ENCODE assay signal across 19 mouse cellular contexts in the genomic region with DNA sequence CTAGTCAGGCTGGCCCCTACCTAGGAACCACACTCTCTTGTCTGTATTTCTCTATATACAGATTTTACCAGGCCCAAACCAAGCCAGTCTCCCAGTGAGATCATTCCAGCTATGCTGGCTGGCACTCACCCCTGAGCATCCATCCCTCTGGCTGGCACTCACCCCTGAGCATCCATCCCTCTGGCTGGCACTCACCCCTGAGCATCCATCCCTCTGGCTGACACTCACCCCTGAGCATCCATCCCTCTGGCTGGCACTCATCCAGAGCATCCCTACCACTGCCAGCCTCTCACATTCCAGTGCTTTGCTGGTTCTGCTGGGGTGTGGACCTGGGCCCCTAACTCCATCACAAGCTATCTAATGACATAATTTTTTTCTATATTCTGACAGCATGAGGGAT. TPM values are rescaled to one million over a fixed set of nuclear protein-coding genes. Genes with fewer than 3 reads are reported as not detected.
A peak's percentile ranks its signal among the peaks of the same experiment; 100 is the strongest.
DNase-seq lines count a peak whose midpoint lies in the region; ATAC-seq and TF ChIP-seq lines count a peak whose summit lies in the region.
"Had no signal": no experiment of that assay in that cellular context is flagged by ENCODE, and none has a peak within 500 bp of the region (broad histone marks: within the 10 kb centered on the region; RNA-seq: fewer than 3 reads in every experiment).

No protein-coding gene starts in this region.

- TF ChIP-seq CTCF in brain, embryonic 14.5 days (IDR thresholded peaks at IDR 0.05; ENCODE audit: borderline replicate concordance, extremely low read depth, insufficient read depth, insufficient read length), result no peak

- no peaks in the 10 kb centered on the region for H3K9me3 ChIP-seq in forebrain, embryonic 14.5 days (replicated peaks; ENCODE audit: control insufficient read depth, low read length)
- H3K9me3 ChIP-seq in forebrain, embryonic 12.5 days, result no peaks in the 10 kb centered on the region
- no peaks in the 10 kb centered on the region for H3K9me3 ChIP-seq in hindbrain, embryonic 15.5 days
- no peaks in the 10 kb centered on the region for H3K9me3 ChIP-seq in hindbrain, embryonic 14.5 days (ENCODE audit: control insufficient read depth, low read length)
- no peaks in the 10 kb centered on the region for H3K9me3 ChIP-seq in neural tube, embryonic 14.5 days (ENCODE audit: control insufficient read depth, low read length)
- H3K9me3 ChIP-seq in neural tube, embryonic 15.5 days (replicated peaks), result no peaks in the 10 kb centered on the region
- H3K9me3 ChIP-seq: embryonic facial prominence, embryonic 13.5 days; heart, embryonic 10.5 days; hindbrain, embryonic 13.5 days had no signal

- ATAC-seq in forebrain, embryonic 14.5 days, result 0 out of 2 replicates have a peak, but pooled peaks have one; percentile 26
- no peak for ATAC-seq in forebrain, embryonic 12.5 days (ENCODE audit: low FRiP score)
- ATAC-seq in hindbrain, embryonic 15.5 days (ENCODE audit: low FRiP score, low read depth), result peak; percentile 38; the same call in 1 of the 2 replicates
- ATAC-seq in hindbrain, embryonic 14.5 days (ENCODE audit: low FRiP score), result no peak; the same call in 1 of the 2 replicates
- ATAC-seq in neural tube, embryonic 14.5 days (ENCODE audit: low read depth), result peak; percentile 49; the same call in 1 of the 2 replicates
- ATAC-seq in neural tube, embryonic 15.5 days (ENCODE audit: low FRiP score), result no peak; the same call in 1 of the 2 replicates
- ATAC-seq: activated CD4-positive, CD25-positive, alpha-beta regulatory T cell, adult 4 months; intestine, embryonic 16.5 days; Patski had no signal

- no peak for TF ChIP-seq POLR2A in brain, embryonic 14.5 days (IDR thresholded peaks at IDR 0.05; ENCODE audit: borderline replicate concordance, extremely low read depth, insufficient read depth, insufficient read length, poor library complexity, severe bottlenecking)

- H3K27ac ChIP-seq in forebrain, embryonic 14.5 days (ENCODE audit: low read depth, low read length), result no peak overlapping the region
- no peak overlapping the region for H3K27ac ChIP-seq in forebrain, embryonic 12.5 days
- H3K27ac ChIP-seq in hindbrain, embryonic 15.5 days (replicated peaks), result no peak overlapping the region
- no peak overlapping the region for H3K27ac ChIP-seq in hindbrain, embryonic 14.5 days
- H3K27ac ChIP-seq in neural tube, embryonic 14.5 days (ENCODE audit: low read depth, low read length), result no peak overlapping the region
- no peak overlapping the region for H3K27ac ChIP-seq in neural tube, embryonic 15.5 days (replicated peaks)
- H3K27ac ChIP-seq: embryonic facial prominence, embryonic 13.5 days; gastrocnemius, adult 2 months; heart, embryonic 10.5 days; hindbrain, embryonic 13.5 days had no signal

- H3K4me1 ChIP-seq in forebrain, embryonic 14.5 days (ENCODE audit: control insufficient read depth, insufficient read depth, low read length), result no peaks in the 10 kb centered on the region
- H3K4me1 ChIP-seq in forebrain, embryonic 12.5 days, result no peaks in the 10 kb centered on the region
- peaks cover 3% of the 10 kb centered on the region for H3K4me1 ChIP-seq in hindbrain, embryonic 15.5 days (replicated peaks)
- H3K4me1 ChIP-seq in hindbrain, embryonic 14.5 days (replicated peaks; ENCODE audit: control insufficient read depth, insufficient read depth, low read length), result 0 out of 2 replicates have a peak, but pooled peaks cover 2% of the 10 kb centered on the region
- 0 out of 2 replicates have a peak, but pooled peaks cover 3% of the 10 kb centered on the region for H3K4me1 ChIP-seq in neural tube, embryonic 14.5 days (ENCODE audit: control insufficient read depth, insufficient read depth, low read length)
- peaks cover 11% of the 10 kb centered on the region; the same call in 1 of the 2 replicates for H3K4me1 ChIP-seq in neural tube, embryonic 15.5 days
- H3K4me1 ChIP-seq: embryonic facial prominence, embryonic 13.5 days had no signal

- no peaks in the 10 kb centered on the region for H3K36me3 ChIP-seq in forebrain, embryonic 14.5 days (ENCODE audit: control insufficient read depth, insufficient read depth, low read length)
- H3K36me3 ChIP-seq in forebrain, embryonic 12.5 days (replicated peaks), result no peaks in the 10 kb centered on the region
- no peaks in the 10 kb centered on the region for H3K36me3 ChIP-seq in hindbrain, embryonic 15.5 days
- no peaks in the 10 kb centered on the region for H3K36me3 ChIP-seq in hindbrain, embryonic 14.5 days (replicated peaks; ENCODE audit: control insufficient read depth, insufficient read depth)
- H3K36me3 ChIP-seq in neural tube, embryonic 14.5 days (ENCODE audit: control insufficient read depth, insufficient read depth, low read length), result no peaks in the 10 kb centered on the region
- H3K36me3 ChIP-seq in neural tube, embryonic 15.5 days, result no peaks in the 10 kb centered on the region
- H3K36me3 ChIP-seq: embryonic facial prominence, embryonic 13.5 days; heart, embryonic 10.5 days; hindbrain, embryonic 13.5 days had no signal

- no peaks in the 10 kb centered on the region for H3K27me3 ChIP-seq in forebrain, embryonic 14.5 days (replicated peaks; ENCODE audit: control insufficient read depth, insufficient read depth, low read length)
- H3K27me3 ChIP-seq in forebrain, embryonic 12.5 days, result no peaks in the 10 kb centered on the region
- no peaks in the 10 kb centered on the region for H3K27me3 ChIP-seq in hindbrain, embryonic 15.5 days
- no peaks in the 10 kb centered on the region for H3K27me3 ChIP-seq in hindbrain, embryonic 14.5 days (ENCODE audit: control insufficient read depth, insufficient read depth, low read length)
- H3K27me3 ChIP-seq in neural tube, embryonic 14.5 days (ENCODE audit: control insufficient read depth, insufficient read depth, low read length), result no peaks in the 10 kb centered on the region
- H3K27me3 ChIP-seq in neural tube, embryonic 15.5 days (replicated peaks), result no peaks in the 10 kb centered on the region
- H3K27me3 ChIP-seq: embryonic facial prominence, embryonic 13.5 days; hindbrain, embryonic 13.5 days; Patski had no signal

- no peak overlapping the region for H3K4me2 ChIP-seq in forebrain, embryonic 14.5 days (ENCODE audit: low read length)
- H3K4me2 ChIP-seq in forebrain, embryonic 12.5 days, result no peak overlapping the region
- no peak overlapping the region for H3K4me2 ChIP-seq in hindbrain, embryonic 15.5 days
- H3K4me2 ChIP-seq in hindbrain, embryonic 14.5 days (replicated peaks), result no peak overlapping the region
- H3K4me2 ChIP-seq in neural tube, embryonic 14.5 days (ENCODE audit: low read depth, low read length), result no peak overlapping the region
- no peak overlapping the region for H3K4me2 ChIP-seq in neural tube, embryonic 15.5 days
- H3K4me2 ChIP-seq: embryonic facial prominence, embryonic 13.5 days; hindbrain, embryonic 13.5 days had no signal

- peak; percentile 20 for DNase-seq in forebrain, embryonic 14.5 days (ENCODE audit: low spot score)
- DNase-seq in hindbrain, embryonic 14.5 days (ENCODE audit: low spot score), result no peak
- peak; percentile 17 for DNase-seq in brain, embryonic 14.5 days (ENCODE audit: low read depth)
- DNase-seq: adrenal gland, postnatal 14 days; cerebellum, adult 2 months; cerebellum, postnatal 36 days; gastrocnemius, adult 2 months; gastrocnemius, postnatal 25 days; heart, postnatal 10 days had no signal

- H3K9ac ChIP-seq in forebrain, embryonic 14.5 days (ENCODE audit: low read length), result no peak overlapping the region
- no peak overlapping the region for H3K9ac ChIP-seq in forebrain, embryonic 12.5 days
- no peak overlapping the region for H3K9ac ChIP-seq in hindbrain, embryonic 15.5 days
- H3K9ac ChIP-seq in hindbrain, embryonic 14.5 days, result no peak overlapping the region
- no peak overlapping the region for H3K9ac ChIP-seq in neural tube, embryonic 14.5 days (replicated peaks; ENCODE audit: low read depth, low read length)
- no peak overlapping the region for H3K9ac ChIP-seq in neural tube, embryonic 15.5 days (replicated peaks)
- H3K9ac ChIP-seq: embryonic facial prominence, embryonic 13.5 days; hindbrain, embryonic 13.5 days had no signal

- H3K4me3 ChIP-seq in forebrain, embryonic 14.5 days (ENCODE audit: low read depth, low read length), result no peak overlapping the region
- no peak overlapping the region for H3K4me3 ChIP-seq in forebrain, embryonic 12.5 days (replicated peaks)
- H3K4me3 ChIP-seq in hindbrain, embryonic 15.5 days, result no peak overlapping the region
- H3K4me3 ChIP-seq in hindbrain, embryonic 14.5 days (replicated peaks; ENCODE audit: low read length), result no peak overlapping the region
- no peak overlapping the region for H3K4me3 ChIP-seq in neural tube, embryonic 14.5 days (ENCODE audit: low read depth, low read length)
- no peak overlapping the region for H3K4me3 ChIP-seq in neural tube, embryonic 15.5 days (replicated peaks)
- H3K4me3 ChIP-seq: embryonic facial prominence, embryonic 13.5 days; gastrocnemius, adult 2 months; heart, embryonic 10.5 days; hindbrain, embryonic 13.5 days had no signal

RNA-seq across cellular contexts. Expression of gene Stn1, which starts 8.2 kb away (rescaled TPM):
- polyA plus RNA-seq in forebrain, embryonic 14.5 days (2014; fragmentation: Nextera tagmentation; extraction: Ambion mirVana), result 39.0 and 41.6 TPM in 2 replicates
- 37.2 and 45.3 TPM in 2 replicates for polyA plus RNA-seq in forebrain, embryonic 12.5 days (2016; fragmentation: Nextera tagmentation; extraction: Ambion mirVana)
- polyA plus RNA-seq in hindbrain, embryonic 15.5 days (2015; fragmentation: Nextera tagmentation; extraction: Ambion mirVana), result 29.5 and 31.4 TPM in 2 replicates
- 26.8 and 30.9 TPM in 2 replicates for polyA plus RNA-seq in hindbrain, embryonic 14.5 days (2014; fragmentation: Nextera tagmentation; extraction: Ambion mirVana)
- 26.0 and 30.7 TPM in 2 replicates for polyA plus RNA-seq in neural tube, embryonic 14.5 days (2014; fragmentation: Nextera tagmentation; extraction: Ambion mirVana)
- polyA plus RNA-seq in neural tube, embryonic 15.5 days (2015; fragmentation: Nextera tagmentation; extraction: Ambion mirVana), result 27.2 and 31.9 TPM in 2 replicates
- polyA plus RNA-seq in brain, embryonic 14.5 days (2012; rRNA removed), result 23.9 and 24.8 TPM in 2 replicates

RNA-seq across cellular contexts. Expression of gene Slk, which starts 34.0 kb away (rescaled TPM):
- polyA plus RNA-seq in forebrain, embryonic 14.5 days (2014; fragmentation: Nextera tagmentation; extraction: Ambion mirVana), result 8.2 and 8.5 TPM in 2 replicates
- polyA plus RNA-seq in forebrain, embryonic 12.5 days (2016; fragmentation: Nextera tagmentation; extraction: Ambion mirVana), result 10.1 and 12.1 TPM in 2 replicates
- polyA plus RNA-seq in hindbrain, embryonic 15.5 days (2015; fragmentation: Nextera tagmentation; extraction: Ambion mirVana), result 5.9 and 6.5 TPM in 2 replicates
- 9.7 and 10.6 TPM in 2 replicates for polyA plus RNA-seq in hindbrain, embryonic 14.5 days (2014; fragmentation: Nextera tagmentation; extraction: Ambion mirVana)
- 12.0 and 12.5 TPM in 2 replicates for polyA plus RNA-seq in neural tube, embryonic 14.5 days (2014; fragmentation: Nextera tagmentation; extraction: Ambion mirVana)
- 5.5 and 7.3 TPM in 2 replicates for polyA plus RNA-seq in neural tube, embryonic 15.5 days (2015; fragmentation: Nextera tagmentation; extraction: Ambion mirVana)
- polyA plus RNA-seq in brain, embryonic 14.5 days (2012; rRNA removed), result 20.0 and 23.7 TPM in 2 replicates

Comparison
In these comparisons a context has a peak if more than half of its experiments do, and no peak if none do; other contexts are left out.
1. ATAC-seq: peak in forebrain, embryonic 14.5 days (single experiment), hindbrain, embryonic 15.5 days (single experiment) and neural tube, embryonic 14.5 days (single experiment); none in forebrain, embryonic 12.5 days (single experiment), hindbrain, embryonic 14.5 days (single experiment) and neural tube, embryonic 15.5 days (single experiment).